Mouse (Mus musculus): Measurements from ENCODE around the gene Pigk.

- TF ChIP-seq CTCF (conservative IDR thresholded peaks at IDR 0.05; ENCODE audit: low read length) (no peak), POU5F1 (IDR thresholded peaks at IDR 0.05; ENCODE audit: borderline replicate concordance, low read length) (no peak), NANOG (IDR thresholded peaks at IDR 0.05; ENCODE audit: borderline replicate concordance, low read length) (no peak)
Measured at GRCm38 (mm10) chr3:152667356-152668211, 46.3 kb upstream of the Pigk start.
